Mouse (Mus musculus) natural killer cell, adult 2 months (primary cell): ENCODE measurements around the gene Bysl.
"Not testable (repeated sequence)": the region's sequence is repeated elsewhere in the genome, so short reads cannot be mapped to it uniquely, and the experiment has no call there.

Source experiments
- DNase-seq, 2 experiments: peaks; one replicate each; pipeline ENCODE4 v3.0.0; 2022; ENCODE audit warnings: low spot score in 2 of 2

Gene Bysl

DNA sequence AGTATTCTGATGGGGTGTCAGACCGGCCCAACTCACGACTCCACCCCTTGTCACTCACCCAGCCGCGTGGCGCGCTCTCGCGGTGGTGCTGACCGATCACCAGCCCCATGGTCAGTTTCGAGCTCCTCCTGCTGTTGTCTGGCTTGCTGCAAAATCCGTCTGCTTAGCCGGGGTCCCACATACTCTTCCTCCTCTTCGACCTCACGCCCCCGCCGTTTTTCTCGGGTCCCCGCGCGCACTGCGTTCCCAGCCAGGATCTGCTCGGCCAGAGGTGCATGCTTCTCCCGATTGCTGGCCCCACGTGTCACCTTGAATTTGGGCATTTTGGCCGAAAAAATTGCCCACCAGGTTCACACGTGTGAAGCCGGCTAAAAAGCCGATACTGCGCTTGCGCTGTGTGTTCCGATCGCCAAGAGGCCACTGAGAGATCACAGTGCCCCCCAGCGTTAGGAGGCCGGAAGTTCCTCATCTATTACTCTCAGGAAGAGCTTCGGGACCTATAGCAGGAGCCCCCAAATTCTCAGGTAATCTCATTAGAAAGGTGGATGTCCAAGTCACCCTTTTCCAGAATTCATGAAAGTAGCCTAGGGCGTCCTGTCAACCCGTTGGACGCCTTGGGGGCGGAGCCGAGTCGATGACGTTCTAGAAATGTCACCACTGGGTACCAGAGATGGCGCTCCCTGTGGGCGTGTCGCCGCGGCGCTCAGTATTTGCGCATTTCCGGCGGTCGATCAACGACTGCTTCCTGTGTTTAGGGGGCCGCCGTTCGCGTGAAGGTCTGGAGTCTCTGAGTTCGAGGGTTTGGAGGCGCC lies at the start of gene Bysl, which contains the start of the genes Med20 and Gm20517:
Gene Bysl (minus strand): TSS at position 644 of the 812 bp plus-strand sequence.
Gene Med20 (plus strand): TSS at position 734 of the 812 bp plus-strand sequence.
Gene Gm20517 (plus strand): TSS at position 741 of the 812 bp plus-strand sequence.
- DNase-seq, result peak; percentile 96

DNA sequence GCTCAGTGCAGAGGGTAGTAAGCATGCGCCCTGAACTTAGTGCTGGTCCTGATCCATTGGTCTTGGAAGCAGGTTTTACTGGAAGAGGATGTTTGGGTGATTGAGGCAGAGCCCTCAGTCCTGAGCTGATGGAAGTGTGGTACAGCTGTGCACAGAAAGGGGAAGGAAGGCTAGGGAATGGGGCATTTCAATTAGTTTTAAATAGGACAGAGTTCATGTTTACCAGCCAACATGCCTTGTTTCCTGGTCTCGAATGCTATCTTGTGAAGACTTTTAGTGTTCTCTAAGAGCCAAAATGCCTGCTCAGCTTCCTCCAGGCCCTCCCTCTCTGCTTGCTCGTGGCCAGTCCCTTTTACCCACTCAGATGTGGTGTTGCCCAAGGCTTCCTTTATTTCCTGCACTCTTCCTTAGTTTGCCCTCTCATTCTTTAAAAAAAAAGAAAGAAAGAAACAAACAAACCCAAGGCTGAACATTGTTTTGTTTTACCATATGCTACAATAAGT lies 47.5 kb upstream of the Bysl start:
- DNase-seq, result no peak

DNA sequence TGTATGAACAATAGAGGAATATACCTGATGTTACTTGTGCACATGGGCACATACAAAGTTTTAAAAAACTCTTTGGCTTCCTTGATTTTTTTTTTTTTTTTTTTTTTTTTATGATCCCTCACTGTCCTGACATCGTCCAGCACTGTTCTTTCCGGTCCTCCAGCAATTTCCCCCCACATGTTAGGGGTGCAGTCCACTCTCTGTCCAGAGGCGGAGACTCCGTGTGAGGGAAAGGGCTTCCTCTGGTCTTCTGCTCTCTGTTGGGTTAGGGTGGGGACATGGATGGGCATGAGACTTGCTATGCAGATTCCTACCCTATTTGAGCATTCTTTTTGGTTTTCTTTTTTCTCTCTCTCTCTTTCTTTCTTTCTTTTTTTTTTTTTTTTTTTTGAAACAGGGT lies 46.6 kb upstream of the Bysl start:
- DNase-seq, result no peak

DNA sequence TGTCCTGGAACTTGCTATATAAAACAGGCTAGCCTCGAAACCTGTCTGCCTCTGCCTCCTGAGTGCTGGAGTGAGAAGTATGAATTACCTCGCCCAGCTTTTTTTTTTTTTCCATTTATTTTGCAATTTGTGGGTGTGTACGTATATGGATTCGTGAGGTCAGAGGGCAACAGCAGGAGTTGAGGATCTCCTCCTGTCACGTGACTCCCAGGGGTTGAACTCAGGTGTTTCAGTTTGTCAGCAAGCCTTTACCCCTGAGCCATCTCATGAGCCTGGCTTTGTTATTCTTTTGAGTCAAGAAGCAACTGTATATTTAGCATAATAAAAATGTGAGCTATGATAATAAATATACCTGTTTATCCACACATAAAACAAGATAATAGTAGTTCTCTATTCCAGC lies 44.4 kb upstream of the Bysl start:
- DNase-seq, result no peak

DNA sequence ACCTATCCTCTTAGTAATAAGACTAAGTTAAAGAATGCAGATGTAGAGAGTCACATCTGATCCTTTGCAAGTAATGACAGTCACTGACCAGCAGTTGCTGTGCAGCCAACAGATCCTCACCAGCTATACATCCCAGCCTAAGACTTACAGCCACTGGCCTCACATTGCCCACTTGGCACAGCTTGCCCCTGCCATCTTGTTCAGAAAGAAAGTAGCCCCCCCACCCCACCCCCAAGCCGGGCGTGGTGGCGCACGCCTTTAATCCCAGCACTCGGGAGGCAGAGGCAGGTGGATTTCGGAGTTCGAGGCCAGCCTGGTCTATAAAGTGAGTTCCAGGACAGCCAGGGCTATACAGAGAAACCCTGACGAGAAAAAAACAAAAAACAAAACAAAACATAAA lies 43.1 kb upstream of the Bysl start:
- DNase-seq, result not testable (repeated sequence)

DNA sequence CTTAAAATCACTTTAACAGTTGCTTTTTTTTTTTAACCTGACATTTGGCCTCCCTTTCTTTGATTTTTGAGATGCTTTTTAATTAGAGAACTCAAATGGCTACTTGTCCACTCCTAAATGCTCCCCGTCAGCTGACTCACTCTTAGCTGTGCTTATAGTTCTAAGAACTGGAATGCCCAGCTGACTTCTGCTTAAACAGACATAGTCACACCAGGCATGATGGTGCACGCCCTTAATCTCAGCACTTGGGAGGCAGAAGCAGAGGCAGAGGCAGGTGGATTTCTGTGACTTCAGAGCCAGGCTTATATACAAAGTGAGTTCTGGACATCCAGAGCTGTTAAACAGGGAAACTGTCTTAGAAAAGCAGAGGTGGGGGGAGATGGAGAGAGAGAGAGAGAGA lies 40.7 kb upstream of the Bysl start:
- DNase-seq, result no peak

DNA sequence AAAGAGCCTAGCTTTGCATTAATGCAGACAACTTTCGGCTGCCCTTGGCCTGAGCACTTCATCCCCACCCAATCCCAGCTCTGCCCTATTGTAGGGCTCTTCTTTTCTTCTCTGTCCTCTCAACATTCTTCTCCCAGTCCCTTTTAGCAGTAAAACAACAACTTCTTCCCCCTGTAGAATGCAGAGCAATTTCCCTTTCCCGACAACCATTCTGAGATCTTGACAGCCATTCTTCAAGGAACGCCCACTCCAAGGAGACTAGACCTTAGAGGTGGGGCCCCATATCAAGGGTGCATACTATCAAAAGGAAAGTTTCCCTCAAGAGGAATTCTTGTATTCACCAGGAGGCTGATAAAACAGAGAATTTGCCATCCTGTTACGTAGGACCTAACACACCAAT lies 37.7 kb upstream of the Bysl start:
- no peak for DNase-seq

DNA sequence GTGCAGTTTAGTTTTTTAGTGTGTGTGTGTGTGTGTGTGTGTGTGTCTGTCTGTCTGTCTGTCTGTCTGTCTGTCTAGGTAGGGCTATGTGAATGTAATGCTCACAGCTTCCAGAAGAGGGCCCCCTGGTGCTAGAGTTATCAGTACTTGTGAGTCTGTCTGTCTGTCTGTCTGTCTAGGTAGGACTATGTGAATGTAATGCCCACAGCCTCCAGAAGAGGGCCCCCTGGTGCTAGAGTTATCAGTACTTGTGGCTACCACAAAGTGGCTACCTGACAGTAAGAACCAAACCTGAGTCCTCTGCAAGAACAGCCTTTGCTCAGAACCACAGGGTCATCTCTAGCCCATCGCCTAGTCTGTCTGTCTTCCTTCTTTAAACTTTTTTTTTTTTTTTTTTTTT lies 35.4 kb upstream of the Bysl start:
- DNase-seq, result peak; percentile 69 to 75

DNA sequence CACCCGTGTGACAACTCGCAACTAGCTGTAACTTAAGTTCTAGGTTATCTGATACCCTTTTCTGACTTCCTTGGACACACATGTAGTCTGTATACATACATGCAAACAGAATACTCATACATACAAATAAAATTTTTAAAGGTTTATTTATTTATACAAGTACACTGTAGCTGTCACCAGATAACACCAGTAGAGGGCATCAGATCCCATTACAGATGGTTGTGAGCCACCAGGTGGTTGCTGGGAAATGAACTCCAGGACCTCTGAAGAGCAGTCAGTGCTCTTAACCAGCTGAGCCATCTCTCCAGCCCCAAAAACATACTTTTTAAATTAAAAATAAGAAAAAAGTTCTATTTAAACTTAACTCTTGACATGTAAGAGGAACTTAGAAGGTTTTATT lies 31.7 kb upstream of the Bysl start:
- DNase-seq, result no peak

DNA sequence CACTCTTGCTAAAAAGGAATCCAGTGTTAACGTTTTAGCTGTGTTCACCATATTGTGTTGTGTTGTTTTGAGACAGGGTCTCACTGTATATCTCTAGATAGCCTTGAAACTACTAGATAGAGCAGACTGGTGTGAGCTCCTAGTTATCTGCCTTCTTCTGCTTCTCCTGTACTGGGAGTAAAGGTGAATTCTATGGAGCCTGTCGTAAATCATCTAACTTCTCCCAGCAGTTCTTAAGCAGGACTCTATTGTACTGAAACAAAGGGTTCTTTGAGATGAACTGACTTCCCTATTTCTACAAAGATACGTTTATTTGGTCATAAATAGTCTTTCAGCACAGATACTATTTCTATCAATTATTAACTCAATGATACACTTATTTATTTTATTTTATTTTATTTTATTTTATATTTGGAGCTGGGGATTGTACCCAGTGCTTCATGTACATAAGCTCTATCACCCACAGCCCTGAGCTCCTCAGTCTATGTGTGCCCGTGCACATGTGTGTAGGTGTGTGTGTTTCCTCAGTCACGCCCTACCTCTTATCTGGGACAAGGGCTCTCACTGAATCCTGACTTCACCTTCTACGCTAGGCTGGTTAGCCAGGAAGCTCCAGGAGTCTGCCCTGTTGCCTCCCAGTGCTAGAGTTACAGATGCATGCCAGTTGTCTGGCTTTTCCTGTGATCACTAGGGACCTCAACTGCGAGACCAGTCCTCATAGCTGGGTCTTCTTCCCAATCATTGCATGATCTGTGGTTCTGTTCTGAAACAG lies 22.9 kb upstream of the Bysl start:
- no peak for DNase-seq

DNA sequence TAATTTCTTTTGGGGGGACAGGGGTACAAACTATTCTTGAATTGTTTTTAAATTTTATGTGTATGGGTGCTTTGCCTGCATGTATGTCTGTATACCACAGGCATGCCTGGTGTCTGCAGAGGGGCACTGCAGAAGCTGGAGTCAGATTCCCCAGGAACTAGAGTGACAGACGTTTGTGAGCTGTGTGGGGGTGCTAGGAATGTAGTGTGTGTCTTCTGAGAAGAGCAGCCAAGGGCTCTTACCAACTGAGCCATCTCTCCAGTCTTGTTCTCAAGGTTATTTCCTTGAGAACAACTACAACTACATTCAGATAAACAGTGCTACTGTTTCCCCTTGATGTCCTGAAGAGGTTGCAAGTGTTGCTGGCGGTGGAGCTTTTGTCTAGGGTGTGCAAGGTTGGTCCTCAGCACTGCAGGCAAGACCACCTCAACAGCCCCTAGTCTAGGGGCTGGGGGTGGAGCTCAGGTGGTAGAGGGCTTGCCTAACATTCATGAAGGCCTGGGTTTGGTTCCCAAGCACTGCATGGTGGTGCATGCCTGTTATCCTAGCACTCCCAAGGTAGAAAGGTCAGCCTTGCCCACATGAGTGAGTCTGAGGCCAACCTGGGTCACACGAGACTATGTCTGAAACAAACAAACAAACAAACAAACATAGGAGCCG lies 21.0 kb upstream of the Bysl start:
- DNase-seq, result no peak

DNA sequence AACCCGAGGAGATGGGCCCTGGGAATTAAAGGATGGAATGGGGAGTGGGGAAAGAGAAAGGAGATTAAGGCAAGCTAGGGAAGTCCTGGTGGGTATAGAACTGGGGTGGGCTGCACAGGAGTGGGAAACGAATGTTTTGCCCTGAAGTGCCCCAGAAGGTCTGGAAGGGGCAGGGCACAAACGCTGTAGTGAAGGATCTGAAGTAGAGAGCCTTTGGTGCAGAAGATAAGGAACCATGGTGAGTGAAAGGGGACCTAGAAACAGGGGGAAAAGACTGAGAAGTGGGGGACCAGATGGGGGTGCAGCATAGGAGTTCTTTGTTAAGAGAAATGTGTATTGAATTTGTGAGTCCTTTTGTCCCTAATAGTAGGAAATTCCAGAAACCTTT lies 19.4 kb upstream of the Bysl start, which contains the start of gene Usp49:
Gene Usp49 (plus strand): TSS at position 13 of the 388 bp plus-strand sequence.
- no peak for DNase-seq

DNA sequence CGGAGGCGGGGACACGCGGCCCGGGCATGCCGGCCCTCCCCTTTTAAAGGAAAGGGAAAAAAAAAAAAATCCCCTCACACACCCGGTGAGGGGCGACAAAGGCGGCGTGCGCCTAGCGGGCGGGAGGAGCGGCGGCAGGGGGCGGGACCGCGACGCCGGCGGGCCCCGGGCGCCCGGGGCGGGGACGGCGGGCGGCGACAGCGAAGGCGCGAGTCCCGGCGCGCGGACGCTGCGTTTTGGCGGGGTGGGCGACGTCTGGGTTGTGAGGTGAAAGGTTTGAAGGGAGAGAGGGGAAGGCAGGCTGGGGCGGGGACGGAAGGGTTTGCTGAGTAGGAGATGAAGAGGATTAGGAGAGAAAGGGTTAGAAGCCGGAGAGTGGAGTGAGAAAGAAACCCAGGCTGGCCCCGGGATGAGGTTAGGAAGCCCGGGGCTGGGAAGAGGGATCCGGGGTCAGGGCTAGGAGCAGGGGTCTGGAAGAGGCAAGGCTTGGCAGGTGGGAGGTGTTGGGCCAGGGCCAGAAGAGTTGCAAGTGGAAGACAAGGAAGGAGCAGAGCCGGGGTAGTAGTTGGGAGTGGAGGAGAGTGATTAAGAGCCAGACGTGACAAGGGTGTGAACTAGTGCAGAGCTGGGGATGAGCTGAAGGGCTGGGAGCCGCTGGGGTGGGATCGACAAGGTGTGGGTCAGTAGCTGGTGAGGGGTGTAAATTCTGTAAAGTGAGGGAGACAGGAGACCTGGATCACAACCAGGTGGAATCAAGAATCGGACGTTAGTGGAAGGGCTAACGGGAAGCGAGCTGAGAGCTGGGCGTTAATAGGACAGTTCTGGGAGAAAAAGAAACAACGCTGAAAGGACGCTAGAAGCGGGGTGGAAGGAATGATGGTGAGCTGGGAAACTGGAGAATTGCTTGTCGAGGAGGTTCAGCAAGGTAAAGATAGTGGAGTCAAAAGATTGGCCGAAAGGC lies 18.7 kb upstream of the Bysl start:
- DNase-seq, result peak; percentile 5

DNA sequence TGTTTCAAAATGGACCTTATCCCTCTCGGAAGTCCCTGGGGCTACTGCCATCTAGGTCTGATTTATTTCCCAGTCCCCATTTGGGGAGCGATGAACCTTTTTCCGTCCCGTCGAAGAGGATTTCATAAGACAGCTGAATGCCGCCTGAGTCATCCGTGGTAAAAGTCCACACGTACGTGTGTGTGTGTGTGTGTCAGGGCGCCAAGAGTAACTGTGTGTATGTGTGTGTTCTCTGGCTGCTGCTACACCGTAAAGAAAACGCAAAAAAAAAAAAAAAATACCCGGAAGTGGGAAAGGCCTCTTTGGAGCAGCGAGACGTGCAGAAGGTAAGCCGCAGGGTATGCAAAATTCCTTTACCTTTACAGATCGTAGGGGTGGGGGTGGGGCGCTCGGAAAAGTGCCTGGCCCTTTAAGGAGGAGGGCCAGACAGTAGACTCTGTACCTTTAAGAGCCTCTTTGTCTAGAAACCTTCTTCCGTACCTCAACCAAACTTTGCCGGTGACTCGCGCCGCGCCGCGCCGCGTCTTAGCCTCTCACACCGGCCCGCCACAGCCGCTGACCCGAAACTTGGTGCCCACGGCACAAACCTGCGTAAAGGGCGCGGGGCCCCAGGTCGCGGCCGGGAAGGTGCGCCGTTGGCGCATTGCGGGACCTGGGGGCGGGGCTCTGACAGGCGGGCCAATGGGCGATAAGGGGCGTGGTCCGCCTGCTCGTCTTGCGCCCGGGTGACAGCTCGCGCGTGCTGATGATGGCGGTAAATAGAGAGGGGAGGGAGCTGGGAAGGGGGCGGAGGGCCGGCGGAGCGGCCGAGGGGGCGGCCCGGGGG lies 17.8 kb upstream of the Bysl start:
- peak; percentile 85 to 92 for DNase-seq

DNA sequence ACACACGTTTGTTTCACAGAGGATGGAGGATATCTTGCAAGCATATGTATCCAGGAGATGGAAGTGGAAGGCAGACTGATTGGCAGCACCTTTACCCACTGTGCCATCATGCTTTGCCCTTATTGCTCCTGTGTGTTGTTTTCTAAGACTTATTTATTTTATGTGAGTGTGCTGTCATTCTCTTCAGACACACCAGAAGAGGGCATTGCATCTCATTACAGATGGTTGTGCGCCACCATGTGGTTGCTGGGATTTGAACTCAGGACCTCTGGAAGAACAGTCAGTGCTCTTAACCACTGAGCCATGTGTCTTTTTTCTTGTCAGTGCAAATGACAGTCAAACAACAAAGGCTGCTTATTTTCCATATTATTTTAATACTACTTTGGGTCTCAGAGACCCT lies 16.5 kb upstream of the Bysl start:
- DNase-seq, result no peak

DNA sequence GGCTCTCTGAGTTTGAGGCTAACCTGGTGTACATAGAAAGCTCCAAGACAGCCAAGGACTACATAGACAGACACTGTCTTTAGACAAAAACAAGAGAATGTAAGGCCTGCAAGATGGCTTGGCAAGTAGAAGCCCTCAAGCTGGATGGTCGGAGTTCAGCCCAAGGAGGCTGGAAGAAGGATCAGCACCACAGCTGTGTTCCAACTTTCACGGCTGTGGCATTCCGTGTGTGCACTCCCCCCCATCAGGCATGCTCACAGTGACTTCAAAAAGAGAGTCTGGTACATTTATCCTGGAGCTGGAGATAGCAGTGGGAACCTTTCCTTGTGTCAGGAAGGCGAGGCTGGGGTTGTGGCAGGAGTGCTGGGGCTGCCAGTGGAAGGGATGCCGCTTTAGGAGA lies 14.7 kb upstream of the Bysl start:
- DNase-seq, result no peak

DNA sequence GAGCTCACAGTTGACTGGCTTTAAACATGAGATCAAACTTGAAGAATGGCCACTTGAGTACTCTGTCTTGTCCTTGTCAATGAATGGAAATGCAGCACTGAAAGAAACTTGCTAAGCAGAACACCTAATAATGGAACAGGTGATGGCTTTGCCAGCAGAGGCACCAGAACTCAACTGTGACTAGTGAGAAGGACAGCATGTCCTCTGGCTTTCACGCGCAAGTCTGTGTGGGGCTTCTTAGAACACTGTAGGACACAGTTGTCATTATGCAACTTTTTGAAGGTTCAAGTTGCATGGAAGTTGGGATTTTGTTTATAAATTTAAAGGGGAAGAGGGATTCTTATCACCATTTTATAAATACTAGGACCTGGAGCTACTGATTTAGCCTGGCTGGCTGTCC lies 13.8 kb upstream of the Bysl start:
- no peak for DNase-seq

DNA sequence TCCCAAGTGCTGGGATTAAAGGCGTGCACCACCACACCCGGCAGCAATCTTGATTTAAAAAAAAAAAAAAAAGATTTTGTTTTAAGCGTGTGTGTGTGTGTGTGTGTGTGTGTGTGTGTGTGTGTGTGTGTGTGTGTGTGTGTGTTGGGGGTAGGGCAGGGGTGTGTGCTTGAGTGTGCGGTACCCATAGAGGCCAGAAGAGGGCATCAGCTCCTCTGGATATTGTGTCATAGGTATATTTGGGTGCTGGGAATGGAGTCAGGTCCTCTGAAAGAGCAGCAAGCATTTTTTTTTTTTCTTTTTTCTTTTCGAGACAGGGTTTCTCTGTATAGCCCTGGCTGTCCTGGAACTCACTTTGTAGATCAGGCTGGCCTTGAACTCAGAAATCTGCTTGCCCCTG lies 13.3 kb upstream of the Bysl start:
- not testable (repeated sequence) for DNase-seq

DNA sequence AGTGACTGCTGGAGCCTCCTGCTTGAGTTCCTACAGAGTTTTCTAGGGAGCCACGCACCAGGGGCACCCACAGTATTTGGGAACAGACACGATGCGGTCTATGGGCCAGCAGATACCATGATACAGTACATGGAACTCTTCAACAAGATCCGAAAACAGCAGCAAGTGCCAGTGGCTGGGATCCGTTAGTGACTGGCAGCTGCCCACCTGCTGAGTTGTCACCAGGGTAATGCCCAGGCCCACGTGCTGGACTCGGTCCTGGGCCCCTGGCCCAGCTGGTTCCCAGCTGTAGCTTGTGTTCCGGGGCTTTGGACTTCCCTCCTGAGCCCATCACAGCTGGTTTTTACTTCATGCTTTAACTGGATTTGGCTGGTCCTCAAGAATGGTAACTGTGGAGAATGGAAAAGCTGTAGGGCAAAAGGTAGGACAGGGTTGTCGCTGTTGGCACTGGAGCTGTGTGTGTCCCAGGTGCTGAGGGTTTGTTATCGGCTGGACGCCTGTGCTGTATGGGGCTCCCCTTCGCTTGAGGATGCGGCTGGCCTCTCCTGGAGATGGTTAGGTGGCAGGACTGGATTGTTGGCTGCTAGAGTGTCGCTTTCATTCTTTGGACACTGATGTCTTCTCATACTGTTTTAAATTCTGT lies 11.7 kb upstream of the Bysl start:
- DNase-seq, result no peak
